8 mouse cellular contexts compared by ENCODE assay signal in genomic region chr6:127974000-127974399, GRCm38 (mm10).
DNase-seq lines count a peak whose midpoint lies in the region; ATAC-seq and TF ChIP-seq lines count a peak whose summit lies in the region.
"Had no signal": no experiment of that assay in that cellular context is flagged by ENCODE, and none has a peak within 500 bp of the region (broad histone marks: within the 10 kb centered on the region; RNA-seq: fewer than 3 reads in every experiment).

No protein-coding gene starts in this region.

- H3K4me1 ChIP-seq in kidney, embryonic 16.5 days (ENCODE audit: insufficient read depth, low read length) = peaks cover 28% of the 10 kb centered on the region
- H3K4me1 ChIP-seq in hindbrain, embryonic 12.5 days = peaks cover 36% of the 10 kb centered on the region

- no peaks in the 10 kb centered on the region for H3K27me3 ChIP-seq in kidney, embryonic 16.5 days (ENCODE audit: insufficient read depth, low read length)
- no peaks in the 10 kb centered on the region for H3K27me3 ChIP-seq in hindbrain, embryonic 12.5 days
- H3K27me3 ChIP-seq in myocyte (ENCODE audit: control insufficient read depth, insufficient read depth, insufficient read length) = no peaks in the 10 kb centered on the region

- no peak overlapping the region for H3K4me3 ChIP-seq in kidney, embryonic 16.5 days (ENCODE audit: low read length)
- H3K4me3 ChIP-seq in hindbrain, embryonic 12.5 days = no peak overlapping the region
- H3K4me3 ChIP-seq in myocyte = no peak overlapping the region

- no peaks in the 10 kb centered on the region for H3K9me3 ChIP-seq in kidney, embryonic 16.5 days (ENCODE audit: low read length)
- H3K9me3 ChIP-seq in hindbrain, embryonic 12.5 days (replicated peaks) = no peaks in the 10 kb centered on the region

- no peak for TF ChIP-seq POLR2A in myocyte (IDR thresholded peaks at IDR 0.05; ENCODE audit: insufficient read length, low read depth)

- H3K9ac ChIP-seq in kidney, embryonic 16.5 days (replicated peaks; ENCODE audit: low read length) = no peak overlapping the region
- H3K9ac ChIP-seq in hindbrain, embryonic 12.5 days = 0 out of 2 replicates have a peak overlapping the region, but pooled peaks have one; percentile 13

- no peak for DNase-seq in kidney, adult 9 months
- peak; percentile 42 for DNase-seq in cerebellum, adult 9-11 months
- DNase-seq in urinary bladder, postnatal 4 days (ENCODE audit: low spot score in 2 of 2) = no peak
- DNase-seq in layer of hippocampus, postnatal 25 days (ENCODE audit: extremely low spot score in 1 of 2, low spot score in 1 of 2) = no peak
- DNase-seq: lung, adult 18-20 months had no signal

- peak; percentile 67 for ATAC-seq in kidney, embryonic 16.5 days (ENCODE audit: low FRiP score, low TSS enrichment)
- ATAC-seq in hindbrain, embryonic 12.5 days (ENCODE audit: low FRiP score) = peak; percentile 56

- H3K36me3 ChIP-seq in kidney, embryonic 16.5 days (ENCODE audit: insufficient read depth, low read length) = no peaks in the 10 kb centered on the region
- no peaks in the 10 kb centered on the region for H3K36me3 ChIP-seq in hindbrain, embryonic 12.5 days
- H3K36me3 ChIP-seq in myocyte (ENCODE audit: control insufficient read depth, insufficient read depth) = no peaks in the 10 kb centered on the region

- H3K4me2 ChIP-seq in kidney, embryonic 16.5 days (replicated peaks; ENCODE audit: low read depth, low read length) = no peak overlapping the region
- H3K4me2 ChIP-seq in hindbrain, embryonic 12.5 days (replicated peaks) = no peak overlapping the region
- H3K4me2 ChIP-seq in myocyte (ENCODE audit: low read depth) = peak overlapping the region; percentile 40

- H3K27ac ChIP-seq in kidney, embryonic 16.5 days (ENCODE audit: low read length) = no peak overlapping the region
- H3K27ac ChIP-seq in hindbrain, embryonic 12.5 days = peak overlapping the region; percentile 44

- 30% methylated on average over 9 of the region's 9 CpGs for WGBS in kidney, embryonic 16.5 days
- 32% methylated on average over 9 of the region's 9 CpGs for whole genome bisulfite sequencing in hindbrain, embryonic 12.5 days

- no peaks in the 10 kb centered on the region for H3K79me2 ChIP-seq in myocyte (ENCODE audit: control insufficient read depth, insufficient read depth)

- H3ac ChIP-seq in myocyte (ENCODE audit: control insufficient read depth, insufficient read length) = no peak overlapping the region

TF ChIP-seq in myocyte, 11 proteins besides CTCF, POLR2A, EP300 and RAD21:
- TF ChIP-seq USF1 (IDR thresholded peaks at IDR 0.05; ENCODE audit: low read depth) = no peak
- TF ChIP-seq MYOD1 (IDR thresholded peaks at IDR 0.05; ENCODE audit: control insufficient read depth in 1 of 3, insufficient read length in 2 of 3, low read depth in 2 of 3) = peak in 1 of 3 experiments; percentile 34
- no peak for TF ChIP-seq TCF12 (IDR thresholded peaks at IDR 0.05; ENCODE audit: insufficient read depth, poor library complexity, severe bottlenecking)
- peak in 1 of 3 experiments; percentile 20 for TF ChIP-seq MYOG (IDR thresholded peaks at IDR 0.05; ENCODE audit: control insufficient read depth in 1 of 3, insufficient read depth in 1 of 3, insufficient read length in 2 of 3, low read depth in 2 of 3)
TF ChIP-seq in myocyte: peak in this region for 2.
